Mouse (Mus musculus): ENCODE measurements at regions not wholly inside any gene's neighbourhood (a gene's known extent, or its start where the extent isn't known, plus 50 kb on each side); places are given as distances from the start of the nearest gene placed in this dataset.
"Not testable (repeated sequence)": the region's sequence is repeated elsewhere in the genome, so short reads cannot be mapped to it uniquely, and the experiment has no call there.

DNA sequence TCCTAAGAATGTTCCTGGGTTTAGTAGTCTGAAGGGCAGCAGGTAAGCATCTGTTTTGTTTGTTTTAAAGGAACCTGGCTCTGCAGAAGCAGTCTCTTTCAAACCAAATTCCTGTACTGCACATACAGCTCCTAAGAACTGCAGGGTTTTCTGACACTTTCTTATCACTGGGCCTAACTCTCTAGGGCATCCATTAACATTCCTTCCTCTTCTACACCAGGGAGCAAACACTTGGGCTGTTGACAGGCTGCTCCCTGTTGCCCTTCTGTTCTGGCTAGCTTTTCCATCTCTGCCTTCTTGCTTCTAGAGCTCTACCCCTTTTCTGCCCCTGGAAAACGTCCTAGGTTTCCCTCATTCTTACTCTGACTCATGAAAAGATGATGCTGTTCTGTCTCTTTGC is 345.5 kb upstream of the Cwc22 start:
- Histone ChIP-seq H3K36me3 (replicated peaks in 1 of 2; ENCODE audit: control insufficient read depth in 1 of 2, insufficient read depth in 1 of 2, low read length in 1 of 2) (no peaks in the 10 kb centered on the region), H3K4me2 (ENCODE audit: insufficient read depth, low read depth, poor library complexity, severe bottlenecking) (no peak overlapping the region), H3K27ac (ENCODE audit: insufficient read depth, low read depth) (no peak overlapping the region), H3K4me1 (ENCODE audit: control insufficient read depth in 1 of 2, insufficient read depth in 2 of 2) (peaks cover 0 to 8% of the 10 kb centered on the region in 2 experiments; a peak in 2 of 4 replicates), H3K4me3 (replicated peaks in 1 of 3; ENCODE audit: low read depth in 2 of 3, low read length in 2 of 3, poor library complexity in 1 of 3) (no peak overlapping the region), H3K9ac (ENCODE audit: insufficient read depth, low read depth) (no peak overlapping the region), H3K27me3 (replicated peaks) (no peaks in the 10 kb centered on the region), H3K79me2 (replicated peaks; ENCODE audit: control insufficient read depth, extremely low read depth, insufficient read depth, poor library complexity, severe bottlenecking) (no peaks in the 10 kb centered on the region), H3K9me3 (replicated peaks; ENCODE audit: low read length) (no peaks in the 10 kb centered on the region)
- dilution Hi-C loops (cut with MboI; ENCODE audit: extremely low pct_ligation_motif_present, extremely low pct_unique_long_range_greater_than_20kb, low sequenced_read_pairs) (no loop called here), in situ Hi-C loops (cut with MboI; ENCODE audit: low pct_ligation_motif_present, low pct_unique_long_range_greater_than_20kb, low sequenced_read_pairs) (no loop called here)
- no peak for DNase-seq (ENCODE audit: extremely low read depth)
- no peak for TF ChIP-seq JUND (conservative IDR thresholded peaks at IDR 0.05; ENCODE audit: low read depth, low read length)
- no peak for TF ChIP-seq MAX (IDR thresholded peaks at IDR 0.05; ENCODE audit: low read length)
- no peak for TF ChIP-seq NRF1 (IDR thresholded peaks at IDR 0.05; ENCODE audit: low read depth, low read length)
- TF ChIP-seq MAFK (IDR thresholded peaks at IDR 0.05; ENCODE audit: insufficient replicate concordance, low read length) = no peak
- no peak for TF ChIP-seq ELF1 (IDR thresholded peaks at IDR 0.05; ENCODE audit: low read depth, low read length)
- TF ChIP-seq SIN3A (IDR thresholded peaks at IDR 0.05; ENCODE audit: low read length) = no peak
- TF ChIP-seq UBTF (IDR thresholded peaks at IDR 0.05; ENCODE audit: low read depth, low read length) = no peak
- TF ChIP-seq NELFE (IDR thresholded peaks at IDR 0.05; ENCODE audit: low read depth, low read length) = no peak
- TF ChIP-seq POLR2AphosphoS2 (IDR thresholded peaks at IDR 0.05; ENCODE audit: low read depth, low read length) = no peak
- no peak for TF ChIP-seq KAT2A (IDR thresholded peaks at IDR 0.05; ENCODE audit: insufficient replicate concordance, low read length)
- no peak for TF ChIP-seq CHD2 (IDR thresholded peaks at IDR 0.05; ENCODE audit: low read length)
- TF ChIP-seq ZMIZ1 (IDR thresholded peaks at IDR 0.05; ENCODE audit: low read depth, low read length) = no peak
- TF ChIP-seq CHD1 (IDR thresholded peaks at IDR 0.05; ENCODE audit: low read depth, low read length) = no peak

DNA sequence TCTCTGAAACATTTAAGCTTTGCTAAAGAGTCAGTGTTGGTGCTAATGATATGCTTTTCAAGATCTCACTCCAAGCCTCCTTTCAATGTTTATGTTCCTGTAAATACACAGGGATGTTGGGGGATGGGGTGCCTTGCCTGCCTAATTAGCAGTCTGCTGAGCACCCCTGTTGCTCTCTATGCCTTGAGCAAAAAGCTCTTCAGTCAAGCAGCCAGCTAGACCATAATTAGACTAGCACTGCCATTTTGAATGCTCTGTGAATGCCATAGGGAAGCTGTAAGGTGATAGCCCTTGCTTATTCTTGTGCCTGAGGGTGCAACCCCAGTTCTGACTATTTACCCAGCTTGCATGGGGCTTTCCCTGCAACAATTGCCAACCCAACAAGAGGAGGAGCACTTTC is 338.6 kb upstream of the Cwc22 start:
- dilution Hi-C loops (cut with MboI; ENCODE audit: extremely low pct_ligation_motif_present, extremely low pct_unique_long_range_greater_than_20kb, low sequenced_read_pairs) (no loop called here), in situ Hi-C loops (cut with MboI; ENCODE audit: low pct_ligation_motif_present, low pct_unique_long_range_greater_than_20kb, low sequenced_read_pairs) (no loop called here)

DNA sequence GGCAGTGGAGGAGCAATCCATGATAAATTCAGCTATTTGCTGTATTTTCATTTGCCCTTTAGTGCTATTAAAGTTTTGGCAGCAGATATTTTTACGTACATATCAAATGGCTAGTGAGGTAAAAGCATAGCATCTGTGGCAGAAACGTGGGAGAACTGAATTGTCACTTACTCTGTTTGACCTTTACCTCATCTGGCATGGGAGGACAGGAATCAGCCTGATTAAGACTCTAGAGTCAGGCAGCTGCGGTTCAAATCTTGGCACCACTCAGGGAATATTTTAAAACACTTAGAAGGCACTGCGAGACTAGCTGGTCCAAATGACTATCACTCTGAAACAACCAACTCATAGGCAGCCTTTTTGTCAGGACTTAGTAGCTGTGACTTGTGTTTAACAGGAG is 337.4 kb upstream of the Cwc22 start:
- TF ChIP-seq NELFE (IDR thresholded peaks at IDR 0.05; ENCODE audit: low read depth, low read length) (no peak), UBTF (IDR thresholded peaks at IDR 0.05; ENCODE audit: low read depth, low read length) (no peak), JUND (conservative IDR thresholded peaks at IDR 0.05; ENCODE audit: low read depth, low read length) (no peak), ZMIZ1 (IDR thresholded peaks at IDR 0.05; ENCODE audit: low read depth, low read length) (no peak), SMC3 (IDR thresholded peaks at IDR 0.05; ENCODE audit: low read depth, low read length) (no peak), IRF4 (IDR thresholded peaks at IDR 0.05; ENCODE audit: low read depth, low read length) (no peak), ZC3H11A (IDR thresholded peaks at IDR 0.05; ENCODE audit: low read depth, low read length) (no peak), ZNF384 (IDR thresholded peaks at IDR 0.05; ENCODE audit: low read depth, low read length) (no peak)
- dilution Hi-C loops (cut with MboI; ENCODE audit: extremely low pct_ligation_motif_present, extremely low pct_unique_long_range_greater_than_20kb, low sequenced_read_pairs) (no loop called here), in situ Hi-C loops (cut with MboI; ENCODE audit: low pct_ligation_motif_present, low pct_unique_long_range_greater_than_20kb, low sequenced_read_pairs) (no loop called here)
- Histone ChIP-seq H3K27ac (ENCODE audit: insufficient read depth, low read depth) (no peak overlapping the region), H3K9ac (ENCODE audit: insufficient read depth, low read depth) (no peak overlapping the region), H3K4me1 (ENCODE audit: control insufficient read depth in 1 of 2, insufficient read depth in 2 of 2) (peaks cover 0 to 3% of the 10 kb centered on the region in 2 experiments; a peak in 2 of 4 replicates), H3K27me3 (replicated peaks) (no peaks in the 10 kb centered on the region), H3K4me3 (replicated peaks in 1 of 3; ENCODE audit: low read depth in 2 of 3, low read length in 2 of 3, poor library complexity in 1 of 3) (no peak overlapping the region), H3K79me2 (replicated peaks; ENCODE audit: control insufficient read depth, extremely low read depth, insufficient read depth, poor library complexity, severe bottlenecking) (no peaks in the 10 kb centered on the region), H3K9me3 (replicated peaks; ENCODE audit: low read length) (no peaks in the 10 kb centered on the region), H3K36me3 (replicated peaks in 1 of 2; ENCODE audit: control insufficient read depth in 1 of 2, insufficient read depth in 1 of 2, low read length in 1 of 2) (no peaks in the 10 kb centered on the region), H3K4me2 (ENCODE audit: insufficient read depth, low read depth, poor library complexity, severe bottlenecking) (no peak overlapping the region)
- no peak for DNase-seq (ENCODE audit: extremely low read depth)

More for the DNA sequence above, 338.6 kb upstream of the Cwc22 start:
- Histone ChIP-seq H3K4me3 (replicated peaks in 1 of 3; ENCODE audit: low read depth in 2 of 3, low read length in 2 of 3, poor library complexity in 1 of 3) (no peak overlapping the region), H3K9me3 (replicated peaks; ENCODE audit: low read length) (no peaks in the 10 kb centered on the region), H3K27ac (ENCODE audit: insufficient read depth, low read depth) (no peak overlapping the region), H3K4me1 (ENCODE audit: control insufficient read depth in 1 of 2, insufficient read depth in 2 of 2) (peaks cover 0 to 3% of the 10 kb centered on the region in 2 experiments; a peak in 2 of 4 replicates), H3K79me2 (replicated peaks; ENCODE audit: control insufficient read depth, extremely low read depth, insufficient read depth, poor library complexity, severe bottlenecking) (no peaks in the 10 kb centered on the region), H3K27me3 (replicated peaks) (no peaks in the 10 kb centered on the region), H3K36me3 (replicated peaks in 1 of 2; ENCODE audit: control insufficient read depth in 1 of 2, insufficient read depth in 1 of 2, low read length in 1 of 2) (no peaks in the 10 kb centered on the region), H3K9ac (ENCODE audit: insufficient read depth, low read depth) (no peak overlapping the region), H3K4me2 (ENCODE audit: insufficient read depth, low read depth, poor library complexity, severe bottlenecking) (no peak overlapping the region)
- TF ChIP-seq MYC (IDR thresholded peaks at IDR 0.05; ENCODE audit: low read depth, low read length) (no peak), RAD21 (IDR thresholded peaks at IDR 0.05; ENCODE audit: low read depth, low read length) (no peak), GABPA (IDR thresholded peaks at IDR 0.05; ENCODE audit: insufficient replicate concordance, low read depth, low read length) (no peak), ZNF384 (IDR thresholded peaks at IDR 0.05; ENCODE audit: low read depth, low read length) (no peak)
- DNase-seq (ENCODE audit: extremely low read depth) = no peak

DNA sequence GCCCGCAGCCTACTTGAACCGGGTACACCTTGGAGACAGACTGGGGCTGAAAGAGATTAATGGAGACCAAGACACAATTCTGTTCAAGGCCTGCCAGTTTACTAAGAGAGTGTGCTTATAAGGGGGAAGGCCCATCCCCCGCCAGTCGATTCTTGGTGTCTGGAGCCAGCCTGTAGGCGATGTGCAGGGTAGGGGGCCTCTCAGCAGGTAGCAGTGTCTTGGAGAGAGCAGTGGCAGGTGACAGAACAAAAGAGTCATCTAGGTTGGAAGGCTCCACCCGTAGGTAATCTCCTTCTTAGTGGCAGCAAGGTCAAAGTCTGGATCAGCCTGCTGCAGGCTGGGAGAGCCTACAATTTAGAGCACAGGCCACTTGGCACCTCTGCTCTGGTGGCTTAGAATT is 335.7 kb upstream of the Cwc22 start:
- H3K27me3 ChIP-seq (replicated peaks); H3K27ac ChIP-seq (ENCODE audit: insufficient read depth, low read depth); H3K4me3 ChIP-seq (replicated peaks in 1 of 3; ENCODE audit: low read depth in 2 of 3, low read length in 2 of 3, poor library complexity in 1 of 3); dilution Hi-C loops (cut with MboI; ENCODE audit: extremely low pct_ligation_motif_present, extremely low pct_unique_long_range_greater_than_20kb, low sequenced_read_pairs); H3K9ac ChIP-seq (ENCODE audit: insufficient read depth, low read depth); H3K36me3 ChIP-seq (replicated peaks in 1 of 2; ENCODE audit: control insufficient read depth in 1 of 2, insufficient read depth in 1 of 2, low read length in 1 of 2); H3K9me3 ChIP-seq (replicated peaks; ENCODE audit: low read length); in situ Hi-C loops (cut with MboI; ENCODE audit: low pct_ligation_motif_present, low pct_unique_long_range_greater_than_20kb, low sequenced_read_pairs); H3K4me2 ChIP-seq (ENCODE audit: insufficient read depth, low read depth, poor library complexity, severe bottlenecking); H3K79me2 ChIP-seq (replicated peaks; ENCODE audit: control insufficient read depth, extremely low read depth, insufficient read depth, poor library complexity, severe bottlenecking); DNase-seq (ENCODE audit: extremely low read depth); H3K4me1 ChIP-seq (ENCODE audit: control insufficient read depth in 1 of 2, insufficient read depth in 2 of 2): not testable (repeated sequence)
